Mouse (Mus musculus) adrenal gland (tissue): ENCODE results near the gene Ptch2.

ENCODE experiments used
- intact Hi-C: fragments of 180-260 bp; cut with DNase I; formaldehyde crosslinking; loops from one replicate; pipeline ENCODE4 v1.15.1; 2025
- microRNA-seq, 2 experiments: library from miRNA; unstranded; fragments of <30 nt; microRNA quantifications; one replicate each; pipeline ENCODE4; 2019

Ptch2 gene

DNA sequence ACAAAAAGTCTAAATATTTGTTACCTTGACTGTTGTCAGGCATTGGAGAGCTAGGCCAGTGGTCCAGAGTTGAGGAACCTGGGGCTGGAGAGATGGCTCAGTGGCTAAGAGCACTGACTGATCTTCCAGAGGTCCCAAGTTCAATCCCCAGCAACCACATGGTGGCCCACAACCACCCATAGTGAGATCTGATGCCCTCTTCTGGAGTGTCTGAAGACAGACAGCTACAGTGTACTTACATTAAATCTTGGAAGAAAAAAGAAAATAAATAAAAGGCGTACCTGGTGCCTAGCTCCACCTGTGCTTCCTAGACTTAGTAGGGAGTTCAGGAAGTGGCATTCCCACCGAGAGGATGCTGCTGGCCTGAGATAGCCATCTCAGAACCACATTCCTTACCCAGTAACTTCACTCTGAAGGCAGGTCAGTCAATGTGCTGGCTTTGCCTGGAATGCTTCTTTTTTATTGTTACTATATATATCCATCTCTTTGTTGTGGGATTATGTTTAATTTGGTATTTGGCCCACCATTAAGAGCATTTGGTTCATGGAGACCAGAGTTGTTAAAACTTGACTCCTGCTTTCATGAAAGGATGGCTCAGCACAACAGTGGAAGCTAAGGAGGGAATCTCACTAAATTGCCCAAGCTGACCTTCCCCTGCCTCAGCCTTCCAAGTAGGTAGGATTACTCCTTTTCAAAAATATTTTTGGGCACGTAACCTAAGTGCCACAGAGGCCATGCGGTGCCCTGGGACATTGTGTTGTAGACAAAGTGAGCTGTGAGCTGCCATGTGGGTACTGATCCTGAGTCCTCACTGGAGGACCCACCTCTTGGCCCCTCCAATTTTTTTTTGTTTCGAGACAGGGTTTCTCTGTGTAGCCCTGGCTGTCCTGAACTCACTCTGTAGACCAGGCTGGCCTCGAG lies 53.7 kb downstream of the Ptch2 start:
- intact Hi-C loops: no loop called here

GRCm38 (mm10) chr4:117150212-117150733 lies 54.4 kb downstream of the Ptch2 start:
- intact Hi-C loops: no loop called here

GRCm38 (mm10) chr4:117151416-117151815 lies 55.5 kb downstream of the Ptch2 start:
- intact Hi-C loops: no loop called here

DNA sequence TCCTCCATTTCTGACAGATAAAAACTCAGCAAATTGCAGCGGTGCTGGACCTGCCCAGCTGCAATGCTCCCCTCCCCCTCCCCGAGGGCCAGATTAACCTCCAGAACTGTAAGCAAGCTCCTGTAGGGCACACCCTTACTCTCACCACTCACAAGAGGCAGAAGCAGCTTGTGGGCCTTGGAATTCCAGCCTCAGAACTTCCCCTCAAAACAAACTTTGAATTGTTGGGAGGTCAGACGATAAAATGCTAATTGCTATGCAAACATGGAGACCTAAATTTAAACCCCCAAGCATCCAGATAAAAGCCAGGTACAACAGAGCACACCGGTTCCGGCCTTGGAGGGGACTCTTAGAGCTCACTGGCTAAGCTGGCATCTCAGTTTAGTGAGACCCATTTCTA lies 56.8 kb downstream of the Ptch2 start:
- intact Hi-C loops: no loop called here

GRCm38 (mm10) chr4:117155020-117155791 lies 59.3 kb downstream of the Ptch2 start:
- intact Hi-C loops: no loop called here

GRCm38 (mm10) chr4:117155792-117156355 lies 60.0 kb downstream of the Ptch2 start, which contains the start of gene Rps8:
Gene Rps8 (minus strand): TSS chr4:117156243.
- intact Hi-C loops: no loop called here

DNA sequence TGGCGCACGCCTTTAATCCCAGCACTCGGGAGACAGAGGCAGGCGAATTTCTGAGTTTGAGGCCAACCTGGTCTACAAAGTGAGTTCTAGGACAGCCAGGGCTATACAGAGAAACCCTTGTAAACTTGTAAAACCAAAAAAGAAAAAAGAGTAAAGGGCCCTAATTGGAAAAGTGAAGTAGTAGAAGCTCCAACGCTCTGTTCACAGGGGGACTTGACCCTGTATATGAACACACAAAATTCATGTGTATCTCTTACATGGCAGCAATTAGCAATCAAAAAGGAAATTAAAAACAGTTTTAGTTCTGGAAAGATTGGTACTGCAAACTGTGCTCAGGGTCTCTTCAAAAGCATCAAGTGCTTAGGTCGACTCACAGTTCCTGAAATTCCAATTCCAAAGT lies 60.5 kb downstream of the Ptch2 start:
- intact Hi-C loops: no loop called here

- intact Hi-C loops: no loop called here
Observed at GRCm38 (mm10) chr4:117159666-117160065, 63.8 kb downstream of the Ptch2 start.

DNA sequence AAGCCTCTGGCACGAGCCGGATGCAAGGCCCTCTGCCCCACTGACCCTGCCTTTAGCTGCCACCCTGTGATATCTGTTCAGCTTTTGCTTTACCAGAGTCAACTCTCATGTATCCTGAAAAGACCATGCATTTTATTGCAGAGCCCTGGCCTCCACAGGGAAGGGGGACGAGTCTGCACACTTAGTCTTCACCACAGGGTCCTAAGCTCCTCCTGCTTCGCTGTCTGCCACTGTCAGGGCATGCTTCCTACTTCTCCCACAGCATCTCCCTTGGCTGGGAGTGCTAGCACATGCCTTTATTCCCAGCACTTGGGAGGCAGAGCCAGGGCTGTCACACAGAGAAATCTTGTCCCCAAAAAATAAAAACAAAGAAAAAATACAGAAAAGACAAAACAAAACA lies 65.3 kb downstream of the Ptch2 start:
- intact Hi-C loops: no loop called here

Small RNA genes lying within 50 kb of the gene (microRNA-seq; reads per million reads assigned to microRNA genes)
- 0 reads per million in 2 experiments for gene Gm22398
